Mouse (Mus musculus) adrenal gland, adult 2 months (tissue): ENCODE results near the gene Smpd2. TPM values are rescaled to one million over a fixed set of nuclear protein-coding genes. Genes with fewer than 3 reads are reported as not detected.

Experiments
- DNase-seq: peaks from one replicate; pipeline ENCODE4 v3.0.0; 2021
- polyA plus RNA-seq: library from polyadenylated mRNA; depleted of rRNA; stranded (reverse); fragments of >200 nt; gene quantifications from 2 replicates; pipeline ENCODE4 v1.2.3, GENCODE M21; 2012
- total RNA-seq, 2 experiments: library from RNA; stranded (reverse); gene quantifications; 2 replicates each; pipeline ENCODE4 v1.2.3; 2021

The Smpd2 gene
- total and polyA plus RNA-seq, 3 experiments: 20.2 to 49.1 (median 29.4) TPM

GRCm38 (mm10) chr10:41488877-41489276 is 1.3 kb downstream of the Smpd2 start:
- no peak for DNase-seq

- DNase-seq: no peak
Measured at GRCm38 (mm10) chr10:41486506-41487170, 3.5 kb downstream of the Smpd2 start.

- peak; percentile 28 for DNase-seq
Measured at GRCm38 (mm10) chr10:41485778-41486177, 4.4 kb downstream of the Smpd2 start.

GRCm38 (mm10) chr10:41482446-41482845 is 7.7 kb downstream of the Smpd2 start:
- no peak for DNase-seq

- DNase-seq: no peak
Measured at GRCm38 (mm10) chr10:41480938-41481880, 9.0 kb downstream of the Smpd2 start.

- DNase-seq: no peak
Measured at GRCm38 (mm10) chr10:41479961-41480360, 10.2 kb downstream of the Smpd2 start.

GRCm38 (mm10) chr10:41477278-41478181 is 12.6 kb downstream of the Smpd2 start:
- DNase-seq: peak; percentile 58

GRCm38 (mm10) chr10:41477018-41477277 is 13.2 kb downstream of the Smpd2 start:
- DNase-seq: no peak

GRCm38 (mm10) chr10:41476171-41477017 is 13.8 kb downstream of the Smpd2 start, which contains the start of gene Mical1:
TSS of gene Mical1 (plus strand) at chr10:41476314.
- DNase-seq: peak; percentile 71

GRCm38 (mm10) chr10:41474981-41475391 is 15.2 kb downstream of the Smpd2 start:
- DNase-seq: no peak

GRCm38 (mm10) chr10:41473782-41474468 is 16.2 kb downstream of the Smpd2 start:
- peak; percentile 58 for DNase-seq

GRCm38 (mm10) chr10:41472962-41473481 is 17.1 kb downstream of the Smpd2 start:
- no peak for DNase-seq

GRCm38 (mm10) chr10:41472534-41472933 is 17.6 kb downstream of the Smpd2 start:
- no peak for DNase-seq

- DNase-seq: no peak
Measured at GRCm38 (mm10) chr10:41470693-41471092, 19.5 kb downstream of the Smpd2 start.

- no peak for DNase-seq
Measured at GRCm38 (mm10) chr10:41467325-41467724, 22.8 kb downstream of the Smpd2 start.

- DNase-seq: no peak
Measured at GRCm38 (mm10) chr10:41464401-41464955, 25.7 kb downstream of the Smpd2 start.

GRCm38 (mm10) chr10:41461057-41461722 is 29.0 kb downstream of the Smpd2 start:
- no peak for DNase-seq

- DNase-seq: no peak
Measured at GRCm38 (mm10) chr10:41460501-41460900, 29.7 kb downstream of the Smpd2 start.

GRCm38 (mm10) chr10:41459990-41460389 is 30.2 kb downstream of the Smpd2 start:
- no peak for DNase-seq
